8 mouse cellular contexts compared by ENCODE assay signal in the genomic region with DNA sequence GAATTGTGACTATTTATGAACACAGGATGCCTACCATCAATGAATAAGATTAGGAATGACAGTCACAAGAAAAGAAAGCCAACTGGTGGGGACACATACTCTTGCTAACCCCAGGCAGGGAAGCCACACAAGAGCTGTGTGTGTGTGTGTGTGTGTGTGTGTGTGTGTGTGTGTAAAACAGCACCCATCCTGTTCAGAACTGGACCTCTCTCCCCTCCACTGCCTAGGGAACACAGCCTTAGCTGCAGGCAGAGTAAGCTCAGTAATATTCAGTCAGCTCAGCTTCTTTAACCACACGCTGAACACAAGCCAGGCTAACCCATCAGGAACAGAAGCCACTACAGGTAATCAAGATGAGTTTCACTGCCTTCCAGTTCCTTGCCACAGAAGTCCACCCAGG.
"Had no signal": no experiment of that assay in that cellular context is flagged by ENCODE, and none has a peak within 500 bp of the region (broad histone marks: within the 10 kb centered on the region; RNA-seq: fewer than 3 reads in every experiment).

No protein-coding gene starts in this region.

- H3K27ac ChIP-seq: limb, embryonic 15.5 days; liver, embryonic 13.5 days; midbrain, embryonic 12.5 days had no signal

- ATAC-seq: midbrain, embryonic 16.5 days had no signal

- H3K36me3 ChIP-seq: liver, embryonic 13.5 days had no signal

- H3K9ac ChIP-seq: limb, embryonic 15.5 days; liver, embryonic 13.5 days; midbrain, embryonic 12.5 days; stomach, embryonic 15.5 days had no signal

- H3K27me3 ChIP-seq: limb, embryonic 15.5 days; liver, embryonic 13.5 days; midbrain, embryonic 12.5 days; stomach, embryonic 15.5 days had no signal

- H3K4me3 ChIP-seq: limb, embryonic 15.5 days; liver, embryonic 13.5 days; midbrain, embryonic 12.5 days; stomach, embryonic 15.5 days had no signal

- H3K4me2 ChIP-seq: limb, embryonic 15.5 days; liver, embryonic 13.5 days; midbrain, embryonic 12.5 days; stomach, embryonic 15.5 days had no signal

- H3K9me3 ChIP-seq: limb, embryonic 15.5 days; liver, embryonic 13.5 days; midbrain, embryonic 12.5 days; stomach, embryonic 15.5 days had no signal

- DNase-seq: kidney, postnatal 25 days; liver, embryonic 13.5 days; lung, adult 18-20 months; right cerebral cortex, postnatal 14 days had no signal
